Mouse (Mus musculus) brain, embryonic 14.5 days (tissue): ENCODE measurements around the gene Gm49345. TPM values are rescaled to one million over a fixed set of nuclear protein-coding genes. Genes with fewer than 3 reads are reported as not detected.

ENCODE experiments used
- DNase-seq: peaks from one replicate; pipeline ENCODE4 v3.0.0-alpha.2; 2011; ENCODE audit warnings: low read depth
- CTCF ChIP-seq: fragments of 200-500 bp; IDR thresholded peaks from 2 replicates; pipeline ENCODE4 v1.5.1; 2012; ENCODE audit warnings: inconsistent platforms, mild to moderate bottlenecking, moderate library complexity, borderline replicate concordance; ENCODE audit not compliant: insufficient read depth, insufficient read length; ENCODE audit errors: extremely low read depth
- POLR2A ChIP-seq: fragments of 200-500 bp; IDR thresholded peaks from 2 replicates; pipeline ENCODE4 v1.6.1; 2012; ENCODE audit warnings: mild to moderate bottlenecking, inconsistent platforms, borderline replicate concordance; ENCODE audit not compliant: poor library complexity, insufficient read depth, insufficient read length, severe bottlenecking; ENCODE audit errors: extremely low read depth
- polyA plus RNA-seq: library from polyadenylated mRNA; depleted of rRNA; stranded (reverse); fragments of >200 nt; gene quantifications from 2 replicates; pipeline ENCODE4 v1.2.3, GENCODE M21; 2012; rRNA removed

The Gm49345 gene
- polyA plus RNA-seq, 1 experiment, result not detected

DNA sequence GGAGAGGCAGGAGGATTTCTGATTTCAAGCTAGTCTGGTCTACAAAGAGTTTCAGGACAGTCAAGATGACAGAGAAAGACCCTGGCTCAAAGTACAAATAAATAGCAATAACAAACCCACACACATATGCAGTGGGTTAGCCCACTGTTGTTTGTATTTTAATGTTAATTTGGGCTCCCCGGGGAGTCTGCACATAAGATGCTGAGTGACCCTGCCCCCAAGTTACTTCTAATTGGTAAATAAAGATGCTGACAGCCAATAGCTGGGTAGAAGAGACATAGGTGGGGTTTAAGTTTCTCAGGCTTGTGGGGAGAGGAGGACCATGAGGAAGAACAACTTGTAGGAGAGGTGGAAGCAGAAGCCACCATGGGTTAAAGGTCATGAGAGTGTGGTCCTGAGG, 91.6 kb downstream of the Gm49345 start:
- DNase-seq, result no peak
- no peak for TF ChIP-seq CTCF
- TF ChIP-seq POLR2A, result no peak

Other genes with a start within 250 kb of the Gm49345 start
- 3.4 and 4.0 TPM in 2 replicates for gene Zfp429, start 237.9 kb downstream of the Gm49345 start, polyA plus RNA-seq
- gene Zfp459, start 216.4 kb downstream of the Gm49345 start, polyA plus RNA-seq, result 0.59 TPM in 2 replicates
- gene Zfp874a, start 186.1 kb downstream of the Gm49345 start, polyA plus RNA-seq, result 3.1 and 3.3 TPM in 2 replicates
- 2.9 and 3.3 TPM in 2 replicates for gene Zfp874b, start 153.5 kb downstream of the Gm49345 start, polyA plus RNA-seq
- 5.4 and 5.6 TPM in 2 replicates for gene Zfp58, start 137.2 kb downstream of the Gm49345 start, polyA plus RNA-seq
- gene Gm26965, start 111.6 kb downstream of the Gm49345 start, polyA plus RNA-seq, result not detected in 2 replicates
- 23.7 and 25.7 TPM in 2 replicates for gene Zfp87, start 111.6 kb downstream of the Gm49345 start, polyA plus RNA-seq
- gene Zfp748, start 83.9 kb downstream of the Gm49345 start, polyA plus RNA-seq, result 8.5 and 9.0 TPM in 2 replicates
- 2.7 and 3.3 TPM in 2 replicates for gene Zfp729b, start 28.1 kb downstream of the Gm49345 start, polyA plus RNA-seq
- 3.6 and 4.3 TPM in 2 replicates for gene Zfp729a, start within 50 bp of the Gm49345 start, polyA plus RNA-seq
- gene Zfp738, start 49.3 kb upstream of the Gm49345 start, polyA plus RNA-seq, result 9.9 and 12.2 TPM in 2 replicates
- 7.3 and 10.3 TPM in 2 replicates for gene Zfp65, start 91.4 kb upstream of the Gm49345 start, polyA plus RNA-seq
- gene Zfp85, start 117.5 kb upstream of the Gm49345 start, polyA plus RNA-seq, result 4.4 and 4.6 TPM in 2 replicates
- gene Zfp493, start 141.9 kb upstream of the Gm49345 start, polyA plus RNA-seq, result 2.5 and 2.8 TPM in 2 replicates
- 4.7 and 5.8 TPM in 2 replicates for gene Zfp273, start 176.0 kb upstream of the Gm49345 start, polyA plus RNA-seq
- gene Gm10037, start 193.3 kb upstream of the Gm49345 start, polyA plus RNA-seq, result 6.0 and 6.1 TPM in 2 replicates
- not detected in 2 replicates for gene BC048507, start 225.6 kb upstream of the Gm49345 start, polyA plus RNA-seq